Mouse (Mus musculus) embryonic facial prominence, embryonic 14.5 days (tissue): Measurements from ENCODE around the gene Chd9. TPM values are rescaled to one million over a fixed set of nuclear protein-coding genes. Genes with fewer than 3 reads are reported as not detected.

Experiments used
- ATAC-seq: fragments of 200-750 bp; cut with Nextera tagmentation; 2 replicates; pipeline ENCODE4 v1.8.0; 2017; ENCODE audit warnings: low read depth, moderate number of reproducible peaks, moderate TSS enrichment
- DNase-seq: peaks from one replicate; pipeline ENCODE4 v3.0.0-alpha.2; 2015; ENCODE audit warnings: low spot score
- H3K27ac ChIP-seq: fragments of 300-500 bp; sonication (generic); replicated peaks from 2 replicates; pipeline ENCODE4 v1.5.1; 2014; ENCODE audit warnings: low read depth, mild to moderate bottlenecking, low read length, moderate library complexity
- H3K27me3 ChIP-seq: fragments of 300-500 bp; sonication (generic); replicated peaks from 2 replicates; pipeline ENCODE4 v1.6.1; 2014; ENCODE audit warnings: low read length; ENCODE audit not compliant: control insufficient read depth, insufficient read depth
- H3K36me3 ChIP-seq: fragments of 300-500 bp; sonication (generic); 2 replicates; pipeline ENCODE4 v1.6.1; 2014; ENCODE audit warnings: low read length, mixed read lengths; ENCODE audit not compliant: control insufficient read depth, insufficient read depth
- H3K4me1 ChIP-seq: fragments of 300-500 bp; sonication (generic); 2 replicates; pipeline ENCODE4 v1.6.1; 2014; ENCODE audit warnings: antibody characterized with exemption, low read length; ENCODE audit not compliant: control insufficient read depth, insufficient read depth
- H3K4me2 ChIP-seq: fragments of 300-500 bp; sonication (generic); 2 replicates; pipeline ENCODE4 v1.6.1; 2014; ENCODE audit warnings: low read depth, mild to moderate bottlenecking, low read length, moderate library complexity, mixed read lengths
- H3K4me3 ChIP-seq: fragments of 300-500 bp; sonication (generic); 2 replicates; pipeline ENCODE4 v1.5.1; 2014; ENCODE audit warnings: low read depth, mild to moderate bottlenecking, low read length
- H3K9ac ChIP-seq: fragments of 300-500 bp; sonication (generic); 2 replicates; pipeline ENCODE4 v1.6.1; 2014; ENCODE audit warnings: low read depth, mild to moderate bottlenecking, low read length, moderate library complexity, mixed read lengths
- H3K9me3 ChIP-seq: fragments of 300-500 bp; sonication (generic); 2 replicates; pipeline ENCODE4 v1.6.1; 2016; ENCODE audit warnings: low read length; ENCODE audit not compliant: control insufficient read depth
- WGBS: fragments of 180-500 bp; shearing (Covaris S2); extraction: QIAGEN DNeasy Blood & Tissue Kit; methylation state at CpG from one replicate; pipeline ENCODE4 v1.1.7; 2014; 5-methylcytosine and 5-hydroxymethylcytosine counted together
- polyA plus RNA-seq: library from polyadenylated mRNA; unstranded; fragments of >200 nt; fragmentation: Nextera tagmentation; extraction: Ambion mirVana; gene quantifications from 2 replicates; pipeline ENCODE4 v1.2.1, GENCODE M21; 2014

The Chd9 gene
- polyA plus RNA-seq, 1 experiment from 2014 or later = 123 TPM

DNA sequence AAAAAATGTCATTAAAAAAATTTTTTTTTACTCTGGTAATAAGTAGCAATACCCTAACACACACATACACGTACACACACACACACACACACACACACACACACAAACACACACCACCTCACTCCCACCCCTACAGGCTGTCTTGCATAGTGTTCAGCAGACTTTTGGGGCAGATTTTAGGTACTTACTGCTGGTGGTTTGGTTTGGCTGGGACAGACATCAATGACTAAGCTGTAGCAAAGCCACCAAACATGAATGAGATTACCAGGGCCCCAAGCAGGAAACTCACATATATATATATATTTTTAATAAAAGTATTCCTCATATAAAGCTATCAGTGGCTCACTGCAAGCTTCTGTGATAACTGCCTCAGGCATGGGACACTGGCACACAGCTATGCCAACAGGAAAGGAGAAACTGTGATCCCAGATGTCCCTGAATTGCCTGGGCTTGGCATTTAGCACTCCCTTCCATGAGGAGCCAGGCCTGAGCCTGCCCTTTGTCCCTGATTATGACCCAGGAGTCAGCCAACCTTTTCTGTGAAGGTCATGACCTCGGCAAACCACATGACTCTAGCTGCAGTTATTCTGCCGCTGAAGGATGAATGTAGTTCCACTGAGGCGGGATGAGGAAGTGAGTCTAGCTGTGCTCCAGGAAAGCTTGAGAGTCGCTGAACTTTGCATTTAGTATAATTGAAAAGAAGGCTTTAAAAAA lies 4.6 kb downstream of the Chd9 start:
- Histone ChIP-seq H3K4me3 (no peak overlapping the region), H3K4me1 (peaks cover 7% of the 10 kb centered on the region; the same call in 1 of the 2 replicates), H3K27ac (no peak overlapping the region), H3K4me2 (no peak overlapping the region), H3K9me3 (no peaks in the 10 kb centered on the region), H3K9ac (no peak overlapping the region), H3K27me3 (no peaks in the 10 kb centered on the region), H3K36me3 (no peaks in the 10 kb centered on the region)
- ATAC-seq = no peak
- DNase-seq = no peak
- 43% methylated on average over 5 of the region's 5 CpGs for WGBS

DNA sequence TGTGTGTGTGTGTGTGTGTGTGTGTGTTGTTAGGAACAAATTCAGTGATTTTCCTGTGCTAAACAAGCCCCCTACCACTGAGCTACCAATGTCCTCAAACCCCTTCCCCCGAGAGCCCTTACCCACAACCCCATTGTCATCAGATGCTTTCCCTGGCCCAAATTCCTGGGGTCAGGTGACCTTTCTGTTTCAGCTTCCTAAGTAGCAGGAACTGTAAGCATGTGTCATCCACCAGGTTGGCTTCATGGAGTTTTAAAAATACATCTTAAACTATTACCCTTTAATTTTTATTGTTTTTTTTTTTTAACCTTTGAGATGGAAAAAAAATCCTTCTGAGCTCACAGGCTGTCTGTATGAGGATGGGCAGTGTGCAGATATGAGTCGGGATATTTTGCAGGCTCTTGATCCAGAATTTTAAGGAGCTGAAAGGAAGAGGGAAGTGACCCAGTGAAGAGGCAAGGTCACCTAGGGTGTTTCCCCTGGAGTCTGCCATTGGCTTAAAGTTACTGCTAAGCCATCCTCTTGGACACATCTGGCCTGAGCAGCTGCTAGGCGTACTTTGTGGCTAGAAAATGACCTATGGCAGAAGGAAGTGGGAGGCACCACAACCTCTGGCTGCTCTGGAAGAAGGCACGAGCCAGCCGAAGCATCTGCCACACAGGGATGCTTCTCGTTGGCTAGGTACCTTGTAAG lies 5.6 kb downstream of the Chd9 start:
- Histone ChIP-seq H3K4me1 (peaks cover 7% of the 10 kb centered on the region; the same call in 1 of the 2 replicates), H3K27ac (no peak overlapping the region), H3K36me3 (no peaks in the 10 kb centered on the region), H3K27me3 (no peaks in the 10 kb centered on the region), H3K4me2 (no peak overlapping the region), H3K9me3 (no peaks in the 10 kb centered on the region), H3K9ac (no peak overlapping the region), H3K4me3 (no peak overlapping the region)
- no peak for ATAC-seq
- DNase-seq = no peak
- 41% methylated on average over 6 of the region's 6 CpGs for WGBS

DNA sequence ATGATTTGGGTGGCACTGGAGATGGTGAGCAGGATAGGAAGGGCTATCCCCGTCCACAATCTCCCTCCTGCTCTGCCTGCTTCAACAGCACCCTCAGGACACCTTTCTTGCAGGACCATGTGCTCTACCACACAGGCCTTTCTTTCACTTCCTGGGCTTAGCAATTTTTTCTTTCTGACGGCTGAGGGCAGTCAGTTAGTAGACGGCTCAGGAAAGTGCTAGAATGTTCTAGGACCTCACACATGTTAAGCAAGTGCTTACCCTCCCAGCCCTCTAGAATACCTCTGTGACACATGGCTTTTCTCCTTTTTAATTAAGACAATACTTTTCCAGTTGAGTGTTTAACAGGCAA lies 6.1 kb downstream of the Chd9 start:
- Histone ChIP-seq H3K4me2 (no peak overlapping the region), H3K9me3 (no peaks in the 10 kb centered on the region), H3K9ac (no peak overlapping the region), H3K4me3 (no peak overlapping the region), H3K36me3 (no peaks in the 10 kb centered on the region), H3K27me3 (no peaks in the 10 kb centered on the region), H3K4me1 (peaks cover 6% of the 10 kb centered on the region; the same call in 1 of the 2 replicates), H3K27ac (no peak overlapping the region)
- DNase-seq (no peak), ATAC-seq (no peak)
- WGBS = 65% methylated on average over 3 of the region's 3 CpGs

DNA sequence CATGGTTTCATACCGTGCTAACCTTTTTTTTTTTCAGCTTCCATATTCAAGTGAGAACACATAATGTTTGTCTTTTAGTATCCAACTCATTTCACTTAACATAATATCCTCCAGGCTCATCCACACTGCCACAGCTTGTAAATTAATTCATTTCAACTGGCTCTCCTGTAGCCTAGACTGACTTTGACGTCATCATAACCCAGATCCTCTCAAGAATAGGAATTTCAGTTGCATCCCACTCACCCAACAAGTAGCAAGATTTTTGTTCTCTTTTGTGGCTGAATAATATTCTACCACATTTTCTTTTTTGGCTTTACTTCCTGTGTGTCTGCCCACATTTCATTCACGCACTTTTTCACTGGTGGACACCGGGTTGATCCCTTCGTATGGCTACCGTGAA lies 9.3 kb downstream of the Chd9 start:
- DNase-seq = no peak
- Histone ChIP-seq H3K9me3 (no peaks in the 10 kb centered on the region), H3K9ac (no peak overlapping the region), H3K4me2 (no peak overlapping the region), H3K27me3 (no peaks in the 10 kb centered on the region), H3K27ac (no peak overlapping the region), H3K4me3 (no peak overlapping the region), H3K36me3 (no peaks in the 10 kb centered on the region), H3K4me1 (no peaks in the 10 kb centered on the region)
- no peak for ATAC-seq
- 86% methylated on average over 6 of the region's 6 CpGs for WGBS

DNA sequence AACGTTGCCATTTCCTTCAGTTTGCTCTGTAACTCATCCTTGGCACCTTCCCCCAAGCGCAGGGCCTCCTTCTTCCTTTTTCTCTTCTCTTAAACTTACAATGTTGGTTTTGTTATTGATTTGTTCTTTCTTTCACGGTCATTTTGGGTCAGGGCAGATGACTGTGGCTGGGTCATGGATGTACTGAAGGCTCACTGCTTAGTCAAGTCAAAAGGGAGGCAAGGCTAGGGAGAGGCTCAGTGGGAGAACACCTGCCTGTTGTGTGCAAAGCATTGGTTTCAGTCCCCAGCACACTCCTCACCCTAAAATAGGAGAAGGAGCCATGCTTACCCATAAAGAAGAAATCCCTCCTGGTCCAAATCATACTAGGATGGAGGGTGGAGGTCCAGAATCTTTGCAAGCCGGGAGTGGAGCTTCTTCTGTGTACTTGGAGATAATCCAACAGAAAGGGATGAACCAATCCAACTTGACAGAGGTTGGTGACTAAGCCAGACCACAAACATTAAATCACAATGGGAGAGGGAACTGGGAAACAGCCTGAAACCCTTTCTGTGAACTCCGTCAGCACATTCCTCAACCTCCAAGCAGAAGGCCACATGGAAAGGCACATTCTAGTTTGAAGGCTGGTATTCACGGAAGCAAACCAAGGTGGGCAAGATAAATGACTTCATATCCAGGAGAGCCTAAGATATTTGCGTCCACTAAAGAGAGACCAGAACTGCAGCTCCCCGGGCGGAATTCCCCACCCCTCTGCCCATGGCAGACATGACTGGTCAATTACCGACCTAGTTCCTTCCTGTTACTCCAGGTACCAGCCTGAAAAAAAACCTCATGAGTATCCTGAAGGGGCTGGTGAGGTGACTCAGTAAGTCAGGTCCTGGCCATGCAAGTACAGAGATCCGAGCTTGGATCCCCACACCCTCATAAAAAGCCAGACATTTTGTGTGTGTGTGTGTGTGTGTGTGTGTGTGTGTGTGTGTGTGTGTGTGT lies 11.9 kb downstream of the Chd9 start:
- ATAC-seq (no peak), DNase-seq (no peak)
- Histone ChIP-seq H3K27me3 (no peaks in the 10 kb centered on the region), H3K9ac (no peak overlapping the region), H3K4me2 (no peak overlapping the region), H3K36me3 (no peaks in the 10 kb centered on the region), H3K27ac (no peak overlapping the region), H3K4me3 (no peak overlapping the region), H3K4me1 (peaks cover 3% of the 10 kb centered on the region; the same call in 1 of the 2 replicates), H3K9me3 (no peaks in the 10 kb centered on the region)
- WGBS = 64% methylated on average over 11 of the region's 11 CpGs

DNA sequence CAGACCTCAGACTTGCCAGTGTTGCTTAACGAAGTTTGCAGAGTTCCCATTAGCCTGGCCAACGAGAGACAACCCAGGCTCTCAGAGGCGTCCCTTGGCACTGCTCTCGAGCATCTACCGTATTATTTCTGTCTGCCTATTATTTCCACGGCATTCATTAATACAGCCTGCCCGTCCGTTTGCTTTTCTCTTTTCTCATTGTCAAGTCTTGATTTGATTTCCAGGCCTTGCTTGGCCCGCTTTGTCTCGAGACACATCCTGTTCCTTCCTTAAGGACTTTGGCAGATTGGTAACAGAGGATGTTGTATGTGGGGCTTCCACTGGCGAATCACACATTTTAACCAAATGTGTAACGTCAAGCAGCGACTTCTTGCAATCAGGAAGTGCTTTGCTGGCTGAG lies 13.2 kb downstream of the Chd9 start:
- Histone ChIP-seq H3K27me3 (no peaks in the 10 kb centered on the region), H3K9me3 (no peaks in the 10 kb centered on the region), H3K4me1 (peaks cover 3% of the 10 kb centered on the region; the same call in 1 of the 2 replicates), H3K4me3 (no peak overlapping the region), H3K36me3 (no peaks in the 10 kb centered on the region), H3K27ac (peak overlapping the region; percentile 1; the same call in 1 of the 2 replicates), H3K4me2 (no peak overlapping the region), H3K9ac (no peak overlapping the region)
- DNase-seq = no peak
- no peak for ATAC-seq
- 64% methylated on average over 13 of the region's 13 CpGs for WGBS

DNA sequence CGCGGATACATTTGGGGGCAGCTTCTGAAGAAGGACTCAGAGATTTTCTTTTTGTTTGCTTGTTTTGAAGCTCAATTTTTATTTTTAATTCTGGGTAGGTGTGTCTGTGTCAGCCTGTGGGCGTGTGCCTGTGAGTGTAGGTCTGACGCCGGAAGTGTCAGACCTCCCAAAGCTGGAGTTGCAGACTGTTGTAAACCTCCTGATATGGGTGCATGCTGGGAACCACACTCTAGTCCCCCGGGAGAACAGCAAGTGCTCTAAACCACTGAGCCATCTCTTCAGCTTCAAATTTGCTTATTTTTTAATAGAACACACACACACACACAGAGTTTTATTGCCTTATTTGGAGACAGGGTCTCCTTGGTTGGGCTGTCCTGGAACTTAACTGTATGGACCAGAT lies 15.0 kb downstream of the Chd9 start:
- Histone ChIP-seq H3K27me3 (no peaks in the 10 kb centered on the region), H3K4me3 (no peak overlapping the region), H3K36me3 (no peaks in the 10 kb centered on the region), H3K9ac (no peak overlapping the region), H3K4me2 (no peak overlapping the region), H3K9me3 (no peaks in the 10 kb centered on the region), H3K27ac (no peak overlapping the region), H3K4me1 (peaks cover 3% of the 10 kb centered on the region; the same call in 1 of the 2 replicates)
- WGBS = 80% methylated on average over 6 of the region's 6 CpGs
- DNase-seq = no peak
- no peak for ATAC-seq

DNA sequence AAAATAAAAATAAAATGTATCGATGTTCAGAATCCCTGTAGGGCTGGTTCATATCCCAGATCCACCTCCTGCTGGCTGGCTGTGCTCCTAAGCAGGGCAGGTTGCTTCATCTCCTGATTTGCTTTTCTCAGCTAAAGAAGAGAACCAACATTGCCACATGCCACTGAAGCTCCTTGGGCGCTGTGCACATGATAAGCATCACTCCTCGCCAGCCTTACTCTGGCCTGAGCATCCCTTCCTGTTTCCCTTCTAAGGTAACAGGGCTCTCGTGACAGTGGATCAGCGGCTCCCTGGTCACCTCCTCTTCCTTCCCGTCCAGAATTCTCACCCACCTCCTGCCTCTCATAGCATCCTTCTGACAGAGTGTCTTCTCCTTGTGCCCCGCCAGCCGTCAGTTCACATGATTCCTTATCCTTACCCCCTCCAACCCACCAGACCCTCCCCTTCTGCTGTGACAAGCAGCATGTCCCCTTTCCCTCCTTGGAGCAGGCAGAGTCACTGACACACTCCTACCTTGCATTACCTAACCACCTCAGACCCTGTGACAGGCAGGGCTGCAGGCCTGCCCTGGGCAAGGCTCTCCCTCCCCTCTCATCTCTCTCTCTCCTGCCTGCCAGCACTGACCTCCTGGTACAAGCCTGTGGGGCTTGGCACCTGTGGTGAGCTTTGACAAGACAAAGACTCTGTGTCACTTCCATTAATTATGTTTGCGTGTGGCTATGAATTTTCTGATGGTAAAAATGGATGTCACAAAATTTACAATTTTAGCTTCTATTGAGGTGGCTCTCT lies 16.2 kb downstream of the Chd9 start:
- Histone ChIP-seq H3K4me3 (no peak overlapping the region), H3K27ac (no peak overlapping the region), H3K27me3 (no peaks in the 10 kb centered on the region), H3K9ac (no peak overlapping the region), H3K9me3 (no peaks in the 10 kb centered on the region), H3K4me1 (peaks cover 3% of the 10 kb centered on the region; the same call in 1 of the 2 replicates), H3K4me2 (no peak overlapping the region), H3K36me3 (no peaks in the 10 kb centered on the region)
- no peak for ATAC-seq
- no peak for DNase-seq
- 73% methylated on average over 9 of the region's 9 CpGs for WGBS
